Comparison of ENCODE assay signal across 10 mouse cellular contexts in genomic region chr10:81523570-81523969, GRCm38 (mm10). TPM values are rescaled to one million over a fixed set of nuclear protein-coding genes. Genes with fewer than 3 reads are reported as not detected.
DNase-seq lines count a peak whose midpoint lies in the region; ATAC-seq and TF ChIP-seq lines count a peak whose summit lies in the region.
"Had no signal": no experiment of that assay in that cellular context is flagged by ENCODE, and none has a peak within 500 bp of the region (broad histone marks: within the 10 kb centered on the region; RNA-seq: fewer than 3 reads in every experiment).

No protein-coding gene starts in this region.

- 21% methylated on average over 19 of the region's 19 CpGs for WGBS in heart, adult 2 months
- WGBS in embryonic facial prominence, embryonic 13.5 days: 18% methylated on average over 19 of the region's 19 CpGs
- WGBS in liver, embryonic 13.5 days (ENCODE audit: insufficient replicate concordance): 3% methylated on average over 19 of the region's 19 CpGs

- H3K4me1 ChIP-seq in heart, adult 2 months (ENCODE audit: control insufficient read depth, insufficient read depth, low read length): peaks cover 8% of the 10 kb centered on the region
- peaks cover 5% of the 10 kb centered on the region; the same call in 1 of the 2 replicates for H3K4me1 ChIP-seq in embryonic facial prominence, embryonic 13.5 days
- H3K4me1 ChIP-seq in liver, embryonic 13.5 days (replicated peaks): peaks cover 58% of the 10 kb centered on the region

- peak overlapping the region; percentile 16; the same call in 1 of the 2 replicates for H3K9ac ChIP-seq in heart, adult 2 months (ENCODE audit: low read depth, low read length)
- peak overlapping the region; percentile 58 for H3K9ac ChIP-seq in embryonic facial prominence, embryonic 13.5 days
- peak overlapping the region; percentile 72 for H3K9ac ChIP-seq in liver, embryonic 13.5 days

- H3K27ac ChIP-seq in heart, adult 2 months: peak overlapping the region; percentile 66
- no peak overlapping the region; the same call in 1 of the 2 replicates for H3K27ac ChIP-seq in embryonic facial prominence, embryonic 13.5 days
- H3K27ac ChIP-seq in liver, embryonic 13.5 days: peak overlapping the region; percentile 76

- no peak for TF ChIP-seq EP300 in heart, adult 2 months (IDR thresholded peaks at IDR 0.05; ENCODE audit: insufficient read depth, low read depth, low read length)

- TF ChIP-seq CTCF in heart, adult 2 months (IDR thresholded peaks at IDR 0.05): no peak

- no peak for TF ChIP-seq POLR2A in heart, adult 2 months (IDR thresholded peaks at IDR 0.05; ENCODE audit: insufficient read depth, low read depth, low read length)

- H3K79me2 ChIP-seq in heart, adult 2 months (replicated peaks; ENCODE audit: control insufficient read depth, insufficient read depth, low read length): no peaks in the 10 kb centered on the region

- no peaks in the 10 kb centered on the region for H3K27me3 ChIP-seq in heart, adult 2 months (ENCODE audit: control insufficient read depth, insufficient read depth, low read length)
- H3K27me3 ChIP-seq in embryonic facial prominence, embryonic 13.5 days: peaks cover 16% of the 10 kb centered on the region
- no peaks in the 10 kb centered on the region for H3K27me3 ChIP-seq in liver, embryonic 13.5 days

- no peak overlapping the region; the same call in 1 of the 2 replicates for H3K4me3 ChIP-seq in heart, adult 2 months
- H3K4me3 ChIP-seq in embryonic facial prominence, embryonic 13.5 days: peak overlapping the region; percentile 18
- peak overlapping the region; percentile 52 for H3K4me3 ChIP-seq in liver, embryonic 13.5 days (replicated peaks)

- no peaks in the 10 kb centered on the region for H3K36me3 ChIP-seq in heart, adult 2 months (ENCODE audit: control insufficient read depth, insufficient read depth, low read length)
- 0 out of 2 replicates have a peak, but pooled peaks cover 3% of the 10 kb centered on the region for H3K36me3 ChIP-seq in embryonic facial prominence, embryonic 13.5 days
- H3K36me3 ChIP-seq in liver, embryonic 13.5 days: no peaks in the 10 kb centered on the region

- H3K9me3 ChIP-seq in embryonic facial prominence, embryonic 13.5 days: no peaks in the 10 kb centered on the region
- no peaks in the 10 kb centered on the region for H3K9me3 ChIP-seq in liver, embryonic 13.5 days (replicated peaks)

- peak overlapping the region; percentile 39 for H3K4me2 ChIP-seq in embryonic facial prominence, embryonic 13.5 days
- peak overlapping the region; percentile 72 for H3K4me2 ChIP-seq in liver, embryonic 13.5 days

- ATAC-seq in embryonic facial prominence, embryonic 13.5 days (ENCODE audit: insufficient number of reproducible peaks, insufficient read depth, low FRiP score, low TSS enrichment, low read depth): no peak
- ATAC-seq in liver, embryonic 13.5 days (ENCODE audit: low read depth): no peak

- peak in 1 of 2 experiments; percentile 15 for DNase-seq in heart, adult 2 months
- DNase-seq in heart, adult 8-10 months (ENCODE audit: low spot score): no peak
- peak; percentile 48 for DNase-seq in CD4-positive helper T cell, adult 2 months (ENCODE audit: low read depth, low spot score)
- DNase-seq in liver, embryonic 13.5 days: no peak
- no peak for DNase-seq in thymus, adult 18-20 months
- DNase-seq in retina, embryonic 14.5 days (ENCODE audit: low spot score): no peak
- DNase-seq in left cerebral cortex, adult 11 months (ENCODE audit: low spot score): no peak
- DNase-seq: cerebellum, adult 9-10 months; kidney, postnatal 14 days had no signal

- intact Hi-C loops in heart, adult 2 months (cut with DNase I): no loop called here

RNA-seq across cellular contexts. Expression of gene Gna15, which starts 0.5 kb away (rescaled TPM):
- total RNA-seq in heart, adult 2 months (2021): 1 to 10 TPM; 1.1 to 1.5 TPM
- polyA plus RNA-seq in heart, adult 2 months (2012; rRNA removed): 1.1 and 1.2 TPM in 2 replicates
- under 1 TPM; 0.37 to 0.78 (median 0.54) TPM for total RNA-seq in heart, adult 8-10 months (2022)
- polyA plus RNA-seq in embryonic facial prominence, embryonic 13.5 days (2015; fragmentation: Nextera tagmentation; extraction: Ambion mirVana): 2.0 and 2.1 TPM in 2 replicates
- 7.2 and 7.5 TPM in 2 replicates for polyA plus RNA-seq in liver, embryonic 13.5 days (2015; fragmentation: Nextera tagmentation; extraction: Ambion mirVana)

RNA-seq across cellular contexts. Expression of gene Gna11, which starts 21.4 kb away (rescaled TPM):
- total RNA-seq in heart, adult 2 months (2021): 10 to 100 TPM; 46.6 to 53.5 TPM
- polyA plus RNA-seq in heart, adult 2 months (2012; rRNA removed): 68.0 and 81.9 TPM in 2 replicates
- total RNA-seq in heart, adult 8-10 months (2022): 10 to 100 TPM; 47.7 to 54.1 (median 50.9) TPM
- polyA plus RNA-seq in embryonic facial prominence, embryonic 13.5 days (2015; fragmentation: Nextera tagmentation; extraction: Ambion mirVana): 84.2 and 90.1 TPM in 2 replicates
- 20.0 and 21.4 TPM in 2 replicates for polyA plus RNA-seq in liver, embryonic 13.5 days (2015; fragmentation: Nextera tagmentation; extraction: Ambion mirVana)

RNA-seq across cellular contexts. Expression of gene S1pr4, which starts 23.6 kb away (rescaled TPM):
- 1 to 10 TPM in 1 of 2 experiments, under 1 TPM in 1; 0.81 to 1.1 TPM for total RNA-seq in heart, adult 2 months (2021)
- polyA plus RNA-seq in heart, adult 2 months (2012; rRNA removed): 2.0 and 3.1 TPM in 2 replicates
- 1 to 10 TPM in 2 of 4 experiments, under 1 TPM in 2; 0.88 to 1.4 (median 1.0) TPM for total RNA-seq in heart, adult 8-10 months (2022)
- polyA plus RNA-seq in embryonic facial prominence, embryonic 13.5 days (2015; fragmentation: Nextera tagmentation; extraction: Ambion mirVana): 0.25 and 0.31 TPM in 2 replicates
- 2.3 and 2.4 TPM in 2 replicates for polyA plus RNA-seq in liver, embryonic 13.5 days (2015; fragmentation: Nextera tagmentation; extraction: Ambion mirVana)

RNA-seq across cellular contexts. Expression of gene Ncln, which starts 27.4 kb away (rescaled TPM):
- total RNA-seq in heart, adult 2 months (2021): 10 to 100 TPM; 68.6 to 74.2 TPM
- polyA plus RNA-seq in heart, adult 2 months (2012; rRNA removed): 107 and 116 TPM in 2 replicates
- total RNA-seq in heart, adult 8-10 months (2022): 10 to 100 TPM; 48.7 to 72.7 (median 66.7) TPM
- polyA plus RNA-seq in embryonic facial prominence, embryonic 13.5 days (2015; fragmentation: Nextera tagmentation; extraction: Ambion mirVana): 82.3 and 87.9 TPM in 2 replicates
- polyA plus RNA-seq in liver, embryonic 13.5 days (2015; fragmentation: Nextera tagmentation; extraction: Ambion mirVana): 41.5 TPM in 2 replicates

RNA-seq across cellular contexts. Expression of gene Aes, which starts 35.7 kb away (rescaled TPM):
- total RNA-seq in heart, adult 2 months (2021): 1,000 to 10,000 TPM in 1 of 2 experiments, 100 to 1,000 TPM in 1; 982 to 1,113 TPM
- polyA plus RNA-seq in heart, adult 2 months (2012; rRNA removed): 2,586 and 3,063 TPM in 2 replicates
- total RNA-seq in heart, adult 8-10 months (2022): 1,000 to 10,000 TPM; 1,133 to 1,192 (median 1,173) TPM
- polyA plus RNA-seq in embryonic facial prominence, embryonic 13.5 days (2015; fragmentation: Nextera tagmentation; extraction: Ambion mirVana): 464 and 465 TPM in 2 replicates
- polyA plus RNA-seq in liver, embryonic 13.5 days (2015; fragmentation: Nextera tagmentation; extraction: Ambion mirVana): 201 and 215 TPM in 2 replicates

Comparison
In these comparisons a context has a peak if more than half of its experiments do, and no peak if none do; other contexts are left out.
1. H3K9ac ChIP-seq: peak in every context shown above with its lines; median percentile 72 in liver, embryonic 13.5 days; 58 in embryonic facial prominence, embryonic 13.5 days; 16 in heart, adult 2 months.